Mouse (Mus musculus) CH12.LX (cell line): ENCODE data around the gene Fbxl18.
A peak's percentile ranks its signal among the peaks of the same experiment; 100 is the strongest.

Source experiments
- CHD2 ChIP-seq: IDR thresholded peaks from 2 replicates; pipeline ENCODE4 v1.6.1; 2011; ENCODE audit warnings: low read length, improper control_type of control experiment
- HCFC1 ChIP-seq: IDR thresholded peaks from 2 replicates; pipeline ENCODE4 v1.6.1; 2012; ENCODE audit warnings: low read depth, mild to moderate bottlenecking, inconsistent platforms, low read length, improper control_type of control experiment
- SMC3 ChIP-seq: IDR thresholded peaks from 2 replicates; pipeline ENCODE4 v1.6.1; 2011; ENCODE audit warnings: low read depth, low read length, improper control_type of control experiment
- ZC3H11A ChIP-seq: IDR thresholded peaks from 2 replicates; pipeline ENCODE4 v1.6.1; 2012; ENCODE audit warnings: low read depth, mild to moderate bottlenecking, inconsistent platforms, low read length, improper control_type of control experiment

DNA sequence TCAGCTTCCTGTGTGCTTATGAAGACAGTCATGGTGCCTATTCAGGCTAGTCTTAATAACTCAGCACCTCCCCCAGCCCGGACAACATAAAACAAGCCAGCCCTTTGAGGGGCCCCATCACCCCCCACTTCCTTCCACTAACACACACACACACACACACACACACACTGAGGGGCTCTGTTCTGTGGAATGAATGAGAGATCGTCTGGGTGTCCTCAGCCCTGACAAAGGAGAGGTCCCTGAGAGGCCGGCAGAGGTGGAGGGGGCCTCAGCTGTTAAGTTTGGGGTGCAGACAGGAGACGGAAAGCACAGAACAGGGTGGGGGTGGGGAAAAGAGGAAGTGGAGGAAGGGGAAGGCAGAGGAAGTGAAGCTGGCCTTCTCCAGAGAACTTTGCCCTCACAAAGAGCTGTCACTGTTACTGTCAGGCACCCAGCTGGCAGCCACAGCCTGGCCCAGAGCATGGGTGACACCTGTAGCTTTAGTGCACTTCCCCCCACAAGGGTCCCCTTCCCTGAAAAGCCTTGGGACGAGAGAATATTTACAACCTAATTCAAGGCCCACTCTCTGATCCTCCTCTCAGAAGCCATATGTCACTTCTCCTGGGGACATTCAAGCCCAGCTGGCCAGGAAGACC is 13.8 kb upstream of the Fbxl18 start:
- peak; percentile 56; the same call in 1 of the 2 replicates for TF ChIP-seq HCFC1
- TF ChIP-seq CHD2: peak; percentile 93
- no peak for TF ChIP-seq SMC3
- TF ChIP-seq ZC3H11A: no peak
